In the genomic region with DNA sequence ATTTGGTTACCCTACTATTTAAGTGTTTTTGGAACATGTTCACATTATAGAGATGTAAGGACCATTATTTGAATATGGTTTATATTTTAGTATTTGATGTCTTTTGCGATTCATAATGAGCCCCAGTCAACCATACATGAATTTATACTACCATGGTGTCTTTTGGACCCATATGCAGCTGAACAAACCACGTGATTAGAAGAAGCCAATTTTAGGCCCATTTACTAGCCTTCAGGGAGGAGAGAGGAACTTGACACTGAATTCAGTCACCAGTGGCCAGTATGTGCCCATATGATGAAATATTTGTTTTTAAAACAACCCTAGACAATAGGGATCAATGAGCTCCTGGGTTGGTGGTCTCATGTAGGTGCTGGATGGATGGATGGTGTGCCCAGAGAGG, we compare ENCODE assay signal across 8 mouse cellular contexts. TPM values are rescaled to one million over a fixed set of nuclear protein-coding genes. Genes with fewer than 3 reads are reported as not detected.
A peak's percentile ranks its signal among the peaks of the same experiment; 100 is the strongest.
DNase-seq lines count a peak whose midpoint lies in the region; ATAC-seq and TF ChIP-seq lines count a peak whose summit lies in the region.
"Had no signal": no experiment of that assay in that cellular context is flagged by ENCODE, and none has a peak within 500 bp of the region (broad histone marks: within the 10 kb centered on the region; RNA-seq: fewer than 3 reads in every experiment).

No protein-coding gene starts in this region.

- no peak for TF ChIP-seq CTCF in lung, embryonic 14.5 days (IDR thresholded peaks at IDR 0.05; ENCODE audit: low read depth)
- TF ChIP-seq CTCF in lung, adult 2 months (IDR thresholded peaks at IDR 0.05; ENCODE audit: insufficient read depth, low read length): no peak
- TF ChIP-seq CTCF in liver, embryonic 14.5 days (IDR thresholded peaks at IDR 0.05; ENCODE audit: low read depth): no peak

- no peak for TF ChIP-seq POLR2A in lung, adult 2 months (IDR thresholded peaks at IDR 0.05; ENCODE audit: borderline replicate concordance, extremely low read depth, low read depth, low read length)

- H3K27ac ChIP-seq in lung, embryonic 14.5 days (ENCODE audit: low read depth): no peak overlapping the region; the same call in 1 of the 2 replicates
- H3K27ac ChIP-seq in forebrain, embryonic 14.5 days (ENCODE audit: low read depth, low read length): no peak overlapping the region
- no peak overlapping the region for H3K27ac ChIP-seq in liver, embryonic 14.5 days
- H3K27ac ChIP-seq in stomach, embryonic 15.5 days: peak overlapping the region; percentile 93

- no peak overlapping the region for H3K9ac ChIP-seq in lung, embryonic 14.5 days
- no peak overlapping the region; the same call in 1 of the 2 replicates for H3K9ac ChIP-seq in forebrain, embryonic 14.5 days (ENCODE audit: low read length)
- peak overlapping the region; percentile 58; the same call in 1 of the 2 replicates for H3K9ac ChIP-seq in liver, embryonic 14.5 days (replicated peaks)
- H3K9ac ChIP-seq in stomach, embryonic 15.5 days: no peak overlapping the region

- WGBS in lung, embryonic 14.5 days: 84% methylated on average over 2 of the region's 2 CpGs
- WGBS in lung, adult 2 months: 87% methylated on average over 2 of the region's 2 CpGs
- WGBS in forebrain, embryonic 14.5 days: 92% methylated on average over 2 of the region's 2 CpGs
- 72% methylated on average over 2 of the region's 2 CpGs for WGBS in liver, embryonic 14.5 days (ENCODE audit: insufficient replicate concordance)
- 88% methylated on average over 2 of the region's 2 CpGs for WGBS in stomach, embryonic 15.5 days

- ATAC-seq in lung, embryonic 14.5 days (ENCODE audit: insufficient read depth): no peak
- no peak for ATAC-seq in forebrain, embryonic 14.5 days
- ATAC-seq in liver, embryonic 14.5 days (ENCODE audit: insufficient read depth): no peak
- no peak for ATAC-seq in stomach, embryonic 15.5 days (ENCODE audit: insufficient read depth, low FRiP score, low read depth)
- no peak for ATAC-seq in erythroid progenitor cell, adult 5-6 weeks (replicated peaks; ENCODE audit: low FRiP score, poor library complexity, severe bottlenecking)

- peaks cover 6% of the 10 kb centered on the region for H3K4me1 ChIP-seq in lung, embryonic 14.5 days (ENCODE audit: insufficient read depth)
- peaks cover 19% of the 10 kb centered on the region for H3K4me1 ChIP-seq in lung, adult 2 months (ENCODE audit: control insufficient read depth, insufficient read depth, low read length)
- peaks cover 22% of the 10 kb centered on the region for H3K4me1 ChIP-seq in forebrain, embryonic 14.5 days (ENCODE audit: control insufficient read depth, insufficient read depth, low read length)
- peaks cover 6 to 16% of the 10 kb centered on the region in 2 experiments for H3K4me1 ChIP-seq in liver, embryonic 14.5 days (replicated peaks; ENCODE audit: control insufficient read depth in 2 of 2, insufficient read depth in 2 of 2, low read length in 1 of 2)
- peaks cover 14% of the 10 kb centered on the region for H3K4me1 ChIP-seq in stomach, embryonic 15.5 days

- no peaks in the 10 kb centered on the region for H3K27me3 ChIP-seq in lung, embryonic 14.5 days (ENCODE audit: insufficient read depth, low read length)
- no peaks in the 10 kb centered on the region for H3K27me3 ChIP-seq in forebrain, embryonic 14.5 days (replicated peaks; ENCODE audit: control insufficient read depth, insufficient read depth, low read length)
- no peaks in the 10 kb centered on the region for H3K27me3 ChIP-seq in liver, embryonic 14.5 days (ENCODE audit: control insufficient read depth, insufficient read depth, low read length)
- no peaks in the 10 kb centered on the region for H3K27me3 ChIP-seq in stomach, embryonic 15.5 days (replicated peaks)

- no peak for TF ChIP-seq EP300 in liver, embryonic 14.5 days (IDR thresholded peaks at IDR 0.05; ENCODE audit: low read depth)

- H3K9me3 ChIP-seq in lung, embryonic 14.5 days (ENCODE audit: low read depth, low read length): no peaks in the 10 kb centered on the region
- no peaks in the 10 kb centered on the region for H3K9me3 ChIP-seq in forebrain, embryonic 14.5 days (replicated peaks; ENCODE audit: control insufficient read depth, low read length)
- no peaks in the 10 kb centered on the region for H3K9me3 ChIP-seq in liver, embryonic 14.5 days (ENCODE audit: control insufficient read depth, low read length)
- no peaks in the 10 kb centered on the region for H3K9me3 ChIP-seq in stomach, embryonic 15.5 days

- DNase-seq in lung, embryonic 14.5 days: no peak
- DNase-seq in lung, adult 2 months: no peak
- DNase-seq in forebrain, embryonic 14.5 days (ENCODE audit: low spot score): no peak
- DNase-seq in liver, embryonic 14.5 days (ENCODE audit: low read depth in 3 of 3, low spot score in 3 of 3): no peak
- no peak for DNase-seq in layer of hippocampus, adult 18-20 months (ENCODE audit: low spot score in 2 of 2)

- peak overlapping the region; percentile 65 for H3K4me2 ChIP-seq in lung, embryonic 14.5 days
- H3K4me2 ChIP-seq in forebrain, embryonic 14.5 days (ENCODE audit: low read length): peak overlapping the region; percentile 89
- peak overlapping the region; percentile 83 for H3K4me2 ChIP-seq in liver, embryonic 14.5 days (ENCODE audit: low read depth)
- H3K4me2 ChIP-seq in stomach, embryonic 15.5 days: peak overlapping the region; percentile 80

- peaks cover 16% of the 10 kb centered on the region for H3K36me3 ChIP-seq in lung, embryonic 14.5 days (ENCODE audit: insufficient read depth)
- peaks cover 18% of the 10 kb centered on the region for H3K36me3 ChIP-seq in forebrain, embryonic 14.5 days (ENCODE audit: control insufficient read depth, insufficient read depth, low read length)
- peaks cover 16% of the 10 kb centered on the region for H3K36me3 ChIP-seq in liver, embryonic 14.5 days (replicated peaks; ENCODE audit: control insufficient read depth, insufficient read depth, low read depth)
- peaks cover 11% of the 10 kb centered on the region for H3K36me3 ChIP-seq in stomach, embryonic 15.5 days

- no peak overlapping the region for H3K4me3 ChIP-seq in lung, embryonic 14.5 days (ENCODE audit: low read depth, low read length)
- no peak overlapping the region for H3K4me3 ChIP-seq in lung, adult 2 months (replicated peaks; ENCODE audit: extremely low read depth, low read depth, low read length)
- peak overlapping the region; percentile 87; the same call in 1 of the 2 replicates for H3K4me3 ChIP-seq in forebrain, embryonic 14.5 days (ENCODE audit: low read depth, low read length)
- H3K4me3 ChIP-seq in liver, embryonic 14.5 days (ENCODE audit: insufficient read depth in 1 of 2, low read depth in 2 of 2, low read length in 2 of 2): peak overlapping the region in 1 of 2 experiments; percentile 78; a peak in 2 of 4 replicates
- no peak overlapping the region; the same call in 1 of the 2 replicates for H3K4me3 ChIP-seq in stomach, embryonic 15.5 days (replicated peaks)

RNA-seq across cellular contexts. Expression of gene Preb, which starts 0.7 kb away (rescaled TPM):
- 79.8 and 99.6 TPM in 2 replicates for polyA plus RNA-seq in lung, embryonic 14.5 days (2014; fragmentation: Nextera tagmentation; extraction: Ambion mirVana)
- 196 and 253 TPM in 2 replicates for polyA plus RNA-seq in lung, adult 2 months (2012; rRNA removed)
- polyA plus RNA-seq in forebrain, embryonic 14.5 days (2014; fragmentation: Nextera tagmentation; extraction: Ambion mirVana): 79.3 and 92.0 TPM in 2 replicates
- 89.2 and 95.2 TPM in 2 replicates for polyA plus RNA-seq in liver, embryonic 14.5 days (2012; rRNA removed)
- polyA plus RNA-seq in liver, embryonic 14.5 days (2014; fragmentation: Nextera tagmentation; extraction: Ambion mirVana): 53.8 and 59.6 TPM in 2 replicates
- polyA plus RNA-seq in stomach, embryonic 15.5 days (2015; fragmentation: Nextera tagmentation; extraction: Ambion mirVana): 135 and 147 TPM in 2 replicates
- total RNA-seq in layer of hippocampus, adult 18-20 months (2021): 100 to 1,000 TPM; 119 to 125 TPM
- 42.3 and 55.5 TPM in 2 replicates for total RNA-seq in erythroid progenitor cell, adult 5-6 weeks (2015; ENCODE audit: low replicate concordance)
- 8.2 and 24.9 TPM in 2 replicates for total RNA-seq in erythroid progenitor cell, adult 5-6 weeks (2017; ENCODE audit: low replicate concordance)

RNA-seq across cellular contexts. Expression of gene Tcf23, which starts 7.6 kb away (rescaled TPM):
- polyA plus RNA-seq in lung, embryonic 14.5 days (2014; fragmentation: Nextera tagmentation; extraction: Ambion mirVana): 0.16 and 0.25 TPM in 2 replicates
- 0.95 and 1.2 TPM in 2 replicates for polyA plus RNA-seq in lung, adult 2 months (2012; rRNA removed)
- polyA plus RNA-seq in forebrain, embryonic 14.5 days (2014; fragmentation: Nextera tagmentation; extraction: Ambion mirVana): not detected in 2 replicates
- polyA plus RNA-seq in liver, embryonic 14.5 days (2012; rRNA removed): 0.01 TPM in 2 replicates
- polyA plus RNA-seq in liver, embryonic 14.5 days (2014; fragmentation: Nextera tagmentation; extraction: Ambion mirVana): 0.09 TPM in 1 of 2 replicates, not detected in the other
- polyA plus RNA-seq in stomach, embryonic 15.5 days (2015; fragmentation: Nextera tagmentation; extraction: Ambion mirVana): 0.74 and 1.0 TPM in 2 replicates
- under 1 TPM; 0.12 to 0.30 TPM for total RNA-seq in layer of hippocampus, adult 18-20 months (2021)
- total RNA-seq in erythroid progenitor cell, adult 5-6 weeks (2015; ENCODE audit: low replicate concordance): not detected in 2 replicates
- total RNA-seq in erythroid progenitor cell, adult 5-6 weeks (2017; ENCODE audit: low replicate concordance): not detected in 2 replicates
- total RNA-seq: megakaryocyte-erythroid progenitor cell, adult 5-6 weeks had no signal

RNA-seq across cellular contexts. Expression of gene Cgref1, which starts 15.4 kb away (rescaled TPM):
- 2.3 and 2.6 TPM in 2 replicates for polyA plus RNA-seq in lung, embryonic 14.5 days (2014; fragmentation: Nextera tagmentation; extraction: Ambion mirVana)
- polyA plus RNA-seq in lung, adult 2 months (2012; rRNA removed): 2.7 and 5.7 TPM in 2 replicates
- polyA plus RNA-seq in forebrain, embryonic 14.5 days (2014; fragmentation: Nextera tagmentation; extraction: Ambion mirVana): 21.4 and 26.2 TPM in 2 replicates
- polyA plus RNA-seq in liver, embryonic 14.5 days (2012; rRNA removed): 2.9 and 4.2 TPM in 2 replicates
- 5.1 and 5.4 TPM in 2 replicates for polyA plus RNA-seq in liver, embryonic 14.5 days (2014; fragmentation: Nextera tagmentation; extraction: Ambion mirVana)
- polyA plus RNA-seq in stomach, embryonic 15.5 days (2015; fragmentation: Nextera tagmentation; extraction: Ambion mirVana): 11.7 and 14.8 TPM in 2 replicates
- 10 to 100 TPM; 15.0 to 16.2 TPM for total RNA-seq in layer of hippocampus, adult 18-20 months (2021)
- total RNA-seq in erythroid progenitor cell, adult 5-6 weeks (2015; ENCODE audit: low replicate concordance): not detected in 2 replicates
- total RNA-seq in erythroid progenitor cell, adult 5-6 weeks (2017; ENCODE audit: low replicate concordance): not detected in 2 replicates
- total RNA-seq: megakaryocyte-erythroid progenitor cell, adult 5-6 weeks had no signal

RNA-seq across cellular contexts. Expression of gene Khk, which starts 39.6 kb away (rescaled TPM):
- polyA plus RNA-seq in lung, embryonic 14.5 days (2014; fragmentation: Nextera tagmentation; extraction: Ambion mirVana): 13.0 and 15.0 TPM in 2 replicates
- polyA plus RNA-seq in lung, adult 2 months (2012; rRNA removed): 39.0 and 46.6 TPM in 2 replicates
- 8.3 and 11.2 TPM in 2 replicates for polyA plus RNA-seq in forebrain, embryonic 14.5 days (2014; fragmentation: Nextera tagmentation; extraction: Ambion mirVana)
- 30.3 and 31.1 TPM in 2 replicates for polyA plus RNA-seq in liver, embryonic 14.5 days (2012; rRNA removed)
- 38.8 and 40.8 TPM in 2 replicates for polyA plus RNA-seq in liver, embryonic 14.5 days (2014; fragmentation: Nextera tagmentation; extraction: Ambion mirVana)
- 21.0 and 25.5 TPM in 2 replicates for polyA plus RNA-seq in stomach, embryonic 15.5 days (2015; fragmentation: Nextera tagmentation; extraction: Ambion mirVana)
- total RNA-seq in layer of hippocampus, adult 18-20 months (2021): 10 to 100 TPM; 14.8 to 16.3 TPM
- 2.5 and 10.8 TPM in 2 replicates for total RNA-seq in erythroid progenitor cell, adult 5-6 weeks (2015; ENCODE audit: low replicate concordance)
- total RNA-seq in erythroid progenitor cell, adult 5-6 weeks (2017; ENCODE audit: low replicate concordance): 4.4 and 8.9 TPM in 2 replicates

RNA-seq across cellular contexts. Expression of gene Emilin1, which starts 47.6 kb away (rescaled TPM):
- polyA plus RNA-seq in lung, embryonic 14.5 days (2014; fragmentation: Nextera tagmentation; extraction: Ambion mirVana): 162 and 185 TPM in 2 replicates
- 89.9 and 107 TPM in 2 replicates for polyA plus RNA-seq in lung, adult 2 months (2012; rRNA removed)
- polyA plus RNA-seq in forebrain, embryonic 14.5 days (2014; fragmentation: Nextera tagmentation; extraction: Ambion mirVana): 8.6 and 11.6 TPM in 2 replicates
- polyA plus RNA-seq in liver, embryonic 14.5 days (2012; rRNA removed): 18.4 and 22.2 TPM in 2 replicates
- 21.3 and 23.2 TPM in 2 replicates for polyA plus RNA-seq in liver, embryonic 14.5 days (2014; fragmentation: Nextera tagmentation; extraction: Ambion mirVana)
- 252 and 255 TPM in 2 replicates for polyA plus RNA-seq in stomach, embryonic 15.5 days (2015; fragmentation: Nextera tagmentation; extraction: Ambion mirVana)
- 1 to 10 TPM; 1.9 TPM for total RNA-seq in layer of hippocampus, adult 18-20 months (2021)
- total RNA-seq in erythroid progenitor cell, adult 5-6 weeks (2015; ENCODE audit: low replicate concordance): 9.6 and 11.5 TPM in 2 replicates
- total RNA-seq in erythroid progenitor cell, adult 5-6 weeks (2017; ENCODE audit: low replicate concordance): 5.6 and 11.6 TPM in 2 replicates
